Mouse (Mus musculus): ENCODE data around the gene Gtdc1. TPM values are rescaled to one million over a fixed set of nuclear protein-coding genes. Genes with fewer than 3 reads are reported as not detected.

The Gtdc1 gene
- total RNA-seq, 2 experiments from 2014 or later = 15.5 to 20.5 TPM

DNA sequence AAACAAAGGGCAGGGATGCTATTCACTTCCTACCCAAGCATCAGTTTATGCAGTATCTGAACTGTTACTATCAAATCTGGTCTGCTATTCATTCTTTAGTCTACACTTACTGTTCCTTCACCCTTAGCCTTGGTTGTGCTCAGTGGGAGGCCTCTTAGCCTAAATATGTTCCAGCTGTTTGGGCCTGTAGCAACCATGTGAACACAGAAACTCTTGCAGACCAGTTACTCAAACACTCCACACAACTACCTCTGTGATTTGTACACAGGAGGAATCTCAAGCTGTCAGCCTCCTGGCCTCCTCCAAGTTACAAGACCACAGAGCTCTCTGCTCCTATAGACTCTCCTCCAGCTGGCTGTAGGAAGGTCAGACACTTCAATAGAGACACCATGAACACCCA is 384.7 kb downstream of the Gtdc1 start:
- DNase-seq = no peak
- intact Hi-C loops (cut with DNase I) = no loop called here

DNA sequence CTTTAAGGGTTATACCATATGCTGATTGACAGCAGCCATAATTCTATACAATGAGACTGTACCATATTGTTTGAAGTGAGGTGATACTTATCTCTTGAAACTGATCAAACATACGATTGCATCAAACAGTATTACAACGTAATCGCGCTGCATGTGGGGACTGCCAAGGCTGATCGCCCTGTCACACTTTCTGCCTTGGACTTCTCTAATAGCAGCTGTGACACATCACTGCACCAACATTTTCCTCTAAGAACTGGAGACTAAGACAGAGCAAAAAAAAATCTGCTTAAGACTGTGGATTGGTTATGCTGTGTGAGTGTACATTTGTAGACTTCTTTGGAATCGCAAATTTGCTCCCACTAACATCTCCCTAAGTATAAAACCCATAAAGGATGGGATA is 385.7 kb downstream of the Gtdc1 start:
- DNase-seq = no peak
- intact Hi-C loops (cut with DNase I) = no loop called here

- no peak for DNase-seq
- intact Hi-C loops (cut with DNase I) = no loop called here
Observed at GRCm38 (mm10) chr2:44540881-44541280, 386.6 kb downstream of the Gtdc1 start.

DNA sequence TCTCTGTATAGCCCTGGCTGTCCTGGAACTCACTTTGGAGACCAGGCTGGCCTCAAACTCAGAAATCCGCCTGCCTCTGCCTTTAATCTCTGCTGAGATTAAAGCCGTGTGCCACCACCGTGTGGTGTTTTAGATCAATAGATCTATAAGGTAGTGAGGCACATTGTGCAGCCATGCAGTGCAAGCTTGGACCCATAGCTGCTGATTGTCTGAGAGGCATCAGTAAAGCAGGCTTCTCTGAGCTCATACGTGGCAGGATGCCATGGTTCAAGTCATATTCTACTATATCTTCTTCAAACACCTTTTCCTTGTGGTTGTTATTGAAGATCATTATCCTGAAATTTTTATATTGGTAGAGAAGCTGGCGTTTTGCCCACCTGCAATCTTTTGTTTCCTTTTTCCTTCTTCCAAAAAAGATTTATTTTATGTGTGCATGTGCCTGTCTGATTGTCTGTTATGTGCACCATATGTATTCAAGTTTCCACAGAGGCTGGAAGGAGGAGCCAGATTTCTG is 388.3 kb downstream of the Gtdc1 start:
- intact Hi-C loops (cut with DNase I) = no loop called here
- DNase-seq = no peak

GRCm38 (mm10) chr2:44538135-44538534 is 389.3 kb downstream of the Gtdc1 start:
- no peak for DNase-seq
- intact Hi-C loops (cut with DNase I) = no loop called here

DNA sequence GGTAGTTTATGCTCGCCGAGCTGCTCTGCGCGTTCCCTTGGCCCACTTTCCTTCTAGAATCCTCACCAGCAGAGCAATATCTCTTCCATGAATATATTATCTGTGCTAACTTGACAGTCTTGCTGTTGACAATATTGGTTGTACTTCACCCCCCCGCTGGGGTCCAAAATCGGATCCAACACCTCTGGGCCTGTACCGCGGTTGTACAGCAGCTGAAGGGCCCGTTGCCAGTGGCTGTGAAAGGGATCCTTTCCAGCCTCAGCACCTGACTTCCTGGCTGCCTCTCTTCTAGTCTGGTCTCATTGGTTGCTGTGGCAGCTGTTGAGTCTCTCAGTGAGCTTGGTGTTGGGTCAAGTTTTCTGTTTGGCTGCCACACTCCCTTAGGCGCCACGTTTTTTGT is 391.7 kb downstream of the Gtdc1 start:
- intact Hi-C loops (cut with DNase I) = no loop called here
- DNase-seq = peak; percentile 44 to 63

- DNase-seq = peak; percentile 9 to 21
- intact Hi-C loops (cut with DNase I) = no loop called here
Observed at GRCm38 (mm10) chr2:44535136-44535675, 392.3 kb downstream of the Gtdc1 start.

GRCm38 (mm10) chr2:44526110-44527032 is 401.1 kb downstream of the Gtdc1 start:
- intact Hi-C loops (cut with DNase I) = no loop called here
- DNase-seq = peak; percentile 29 to 38

DNA sequence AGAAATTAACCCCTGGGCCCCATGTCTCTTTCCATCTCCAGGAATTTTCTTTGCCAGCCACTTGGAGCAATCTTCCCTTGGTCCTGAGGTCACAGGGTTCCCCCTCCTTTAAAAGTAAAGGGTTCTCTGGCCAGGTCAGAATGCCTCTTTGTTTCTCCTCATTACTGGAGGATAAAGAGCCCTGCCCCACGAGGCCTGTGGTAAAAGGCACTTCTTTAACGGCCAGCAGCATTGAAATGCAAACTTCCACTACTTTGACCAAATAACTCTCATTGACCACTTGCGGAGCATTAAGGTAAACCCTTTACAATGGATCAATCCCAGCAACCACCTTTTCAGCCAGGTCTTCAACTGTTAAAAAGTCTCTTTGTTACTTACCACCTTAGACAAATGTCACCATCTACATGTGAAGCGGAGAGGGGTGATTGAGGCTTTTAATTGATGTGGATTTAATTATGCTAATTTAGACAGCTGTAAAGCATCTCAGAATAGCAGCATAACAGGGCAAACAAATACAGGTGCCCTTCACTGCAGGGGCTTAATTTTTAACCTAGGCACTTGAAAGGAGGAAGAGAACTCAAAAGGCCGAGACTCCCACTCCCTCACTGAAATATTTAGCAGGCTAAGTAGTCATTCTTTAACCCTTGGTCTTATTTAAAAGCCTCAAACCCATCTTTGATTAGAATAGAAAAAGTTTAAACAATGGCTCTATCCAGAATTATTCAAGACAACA is 402.1 kb downstream of the Gtdc1 start:
- intact Hi-C loops (cut with DNase I) = no loop called here
- no peak for DNase-seq

- DNase-seq = no peak
Observed at GRCm38 (mm10) chr2:44519236-44519635, 408.2 kb downstream of the Gtdc1 start.

DNA sequence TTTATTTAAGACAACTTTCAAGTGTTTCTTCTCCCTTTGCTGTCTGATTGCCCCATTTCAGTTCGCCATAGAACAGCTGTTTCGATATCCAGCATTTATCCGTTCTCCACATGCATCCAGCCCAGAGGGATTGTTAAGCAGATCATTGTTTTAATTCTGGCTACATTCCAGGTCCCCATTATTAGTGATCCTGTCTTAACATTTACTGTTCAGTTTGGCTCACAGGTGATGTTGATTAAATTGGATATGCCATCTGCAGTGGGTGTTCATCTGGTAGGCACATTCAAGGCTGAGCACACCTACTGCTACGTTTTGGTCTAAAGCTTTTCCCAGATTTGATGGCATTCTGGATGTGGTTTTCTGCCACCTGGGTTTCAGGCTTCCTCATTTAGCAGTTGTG is 409.4 kb downstream of the Gtdc1 start:
- intact Hi-C loops (cut with DNase I) = no loop called here
- DNase-seq = no peak

More at GRCm38 (mm10) chr2:44519236-44519635, 408.2 kb downstream of the Gtdc1 start:
- intact Hi-C loops (cut with DNase I) = no loop called here

Other genes with a start within 250 kb of the Gtdc1 start
- 10 to 100 TPM; 51.3 to 58.5 TPM for gene Zeb2, start 189.7 kb upstream of the Gtdc1 start, total RNA-seq (2021)